Mouse (Mus musculus): Measurements from ENCODE around the gene Gm12216.

GRCm38 (mm10) chr11:53777736-53778135, 81.3 kb downstream of the Gm12216 start:
- TF ChIP-seq POLR2A (IDR thresholded peaks at IDR 0.05; ENCODE audit: extremely low read depth, insufficient read depth, low read length) (no peak), CTCF (IDR thresholded peaks at IDR 0.05; ENCODE audit: low read depth, low read length) (no peak)

Measured in liver, adult 2 months (tissue).